Mouse (Mus musculus) neural tube, embryonic 13.5 days (tissue): ENCODE data around the gene Ubtd1. TPM values are rescaled to one million over a fixed set of nuclear protein-coding genes. Genes with fewer than 3 reads are reported as not detected.

Source experiments
- ATAC-seq: fragments of 200-750 bp; cut with Nextera tagmentation; 2 replicates; pipeline ENCODE4 v1.8.0; 2017; ENCODE audit warnings: low read depth, mild to moderate bottlenecking, moderate TSS enrichment, moderate library complexity
- H3K27ac ChIP-seq: fragments of 300-500 bp; sonication (generic); replicated peaks from 2 replicates; pipeline ENCODE4 v1.5.1; 2015; ENCODE audit warnings: moderate library complexity, mild to moderate bottlenecking, inconsistent platforms
- H3K27me3 ChIP-seq: fragments of 300-500 bp; sonication (generic); 2 replicates; pipeline ENCODE4 v1.6.1; 2015; ENCODE audit warnings: mild to moderate bottlenecking, inconsistent platforms
- H3K36me3 ChIP-seq: fragments of 300-500 bp; sonication (generic); 2 replicates; pipeline ENCODE4 v1.6.1; 2015; ENCODE audit warnings: mild to moderate bottlenecking, inconsistent platforms
- H3K4me1 ChIP-seq: fragments of 300-500 bp; sonication (generic); replicated peaks from 2 replicates; pipeline ENCODE4 v1.6.1; 2015; ENCODE audit warnings: inconsistent platforms
- H3K4me2 ChIP-seq: fragments of 300-500 bp; sonication (generic); 2 replicates; pipeline ENCODE4 v1.6.1; 2015; ENCODE audit warnings: inconsistent platforms, mild to moderate bottlenecking, moderate library complexity
- H3K4me3 ChIP-seq: fragments of 300-500 bp; sonication (generic); 2 replicates; pipeline ENCODE4 v1.5.1; 2015; ENCODE audit warnings: mild to moderate bottlenecking, inconsistent platforms
- H3K9ac ChIP-seq: fragments of 300-500 bp; sonication (generic); 2 replicates; pipeline ENCODE4 v1.6.1; 2015; ENCODE audit warnings: moderate library complexity, mild to moderate bottlenecking, inconsistent platforms
- H3K9me3 ChIP-seq: fragments of 300-500 bp; sonication (generic); 2 replicates; pipeline ENCODE4 v1.6.1; 2016; ENCODE audit warnings: inconsistent platforms
- WGBS: fragments of 180-500 bp; shearing (Covaris S2); methylation state at CpG from one replicate; pipeline ENCODE4 v1.1.7; 2015; 5-methylcytosine and 5-hydroxymethylcytosine counted together
- polyA plus RNA-seq: library from polyadenylated mRNA; unstranded; fragments of >200 nt; fragmentation: Nextera tagmentation; extraction: Ambion mirVana; gene quantifications from 2 replicates; pipeline ENCODE4 v1.2.1, GENCODE M21; 2015

Gene Ubtd1
- 14.9 and 15.6 TPM in 2 replicates for polyA plus RNA-seq

DNA sequence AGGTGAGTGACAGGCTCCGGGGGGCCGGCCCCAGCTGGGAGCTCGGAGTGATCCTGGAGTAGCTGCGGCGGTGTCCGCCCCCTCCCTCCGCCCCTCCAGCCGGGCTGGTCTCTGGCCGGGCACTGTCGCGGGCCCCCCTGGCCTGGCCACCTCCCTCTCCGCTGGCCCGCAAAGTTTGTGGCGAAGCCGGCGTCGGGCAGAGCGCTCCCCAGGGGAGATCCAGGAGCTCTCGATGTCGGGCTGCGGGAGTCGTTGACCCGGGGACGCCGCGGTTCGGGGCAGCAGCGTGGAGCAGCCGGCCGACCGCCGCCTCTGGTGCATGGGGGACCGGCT lies at the start of gene Ubtd1:
TSS of gene Ubtd1 (plus strand) at position 169 of the 333 bp plus-strand sequence.
- Histone ChIP-seq H3K9ac (peak within 1 kb of the TSS; percentile 80), H3K27ac (peak within 1 kb of the TSS; percentile 88), H3K36me3 (no peaks in the 10 kb centered on the region), H3K4me3 (peak within 1 kb of the TSS; percentile 86), H3K4me1 (peaks cover 40% of the 10 kb centered on the region), H3K27me3 (peaks cover 17% of the 10 kb centered on the region), H3K9me3 (no peaks in the 10 kb centered on the region), H3K4me2 (peak within 1 kb of the TSS; percentile 93)
- peak; percentile 42 for ATAC-seq
- under 1% methylated on average over 32 of the region's 33 CpGs for WGBS

GRCm38 (mm10) chr19:41932686-41933085 lies 48.9 kb upstream of the Ubtd1 start:
- Histone ChIP-seq H3K4me3 (peak overlapping the region; percentile 96), H3K27ac (peak overlapping the region; percentile 74), H3K9ac (peak overlapping the region; percentile 85), H3K4me2 (peak overlapping the region; percentile 94), H3K27me3 (no peaks in the 10 kb centered on the region), H3K9me3 (no peaks in the 10 kb centered on the region), H3K36me3 (peaks cover 33% of the 10 kb centered on the region), H3K4me1 (peaks cover 25% of the 10 kb centered on the region)
- ATAC-seq, result peak; percentile 28; the same call in 1 of the 2 replicates
- under 1% methylated on average over 28 of the region's 28 CpGs for WGBS

GRCm38 (mm10) chr19:41933179-41934086 lies 48.1 kb upstream of the Ubtd1 start, which contains the start of the genes Exosc1 and Zdhhc16:
TSS of gene Exosc1 (minus strand) at chr19:41933423.
TSS of gene Zdhhc16 (plus strand) at chr19:41933480.
- peak within 1 kb of the TSS; percentile 94 for H3K4me2 ChIP-seq
- peak; percentile 100 for ATAC-seq
- peak within 1 kb of the TSS; percentile 96 for H3K4me3 ChIP-seq
- H3K27me3 ChIP-seq, result no peaks in the 10 kb centered on the region
- 1% methylated on average over 47 of the region's 47 CpGs for WGBS
- H3K9ac ChIP-seq, result peak within 1 kb of the TSS; percentile 89
- H3K9me3 ChIP-seq, result no peaks in the 10 kb centered on the region
- H3K36me3 ChIP-seq, result peaks cover 33% of the 10 kb centered on the region
- peak within 1 kb of the TSS; percentile 74 for H3K27ac ChIP-seq
- H3K4me1 ChIP-seq, result peaks cover 25% of the 10 kb centered on the region

DNA sequence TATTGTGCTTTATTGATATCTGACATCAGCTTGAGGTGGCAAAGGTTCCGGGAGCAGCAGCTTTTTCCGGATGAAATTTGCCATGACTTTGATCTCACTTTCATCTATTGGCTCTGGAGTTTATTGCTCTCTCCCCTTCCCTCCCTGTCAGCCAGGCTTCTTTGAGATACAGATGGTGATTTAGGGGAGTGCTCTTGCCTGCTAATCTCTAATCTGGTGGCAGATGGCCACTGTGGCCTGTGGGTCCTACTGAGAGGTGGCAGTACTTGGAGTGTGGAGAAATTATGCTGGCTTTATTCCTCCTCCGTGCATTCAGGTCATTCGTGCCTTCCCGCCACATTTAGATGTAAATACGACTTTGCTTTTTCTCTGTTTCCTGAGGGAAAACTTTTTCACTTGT lies 47.4 kb upstream of the Ubtd1 start:
- WGBS, result 10% methylated on average over 6 of the region's 6 CpGs
- Histone ChIP-seq H3K27ac (no peak overlapping the region), H3K9ac (peak overlapping the region; percentile 89), H3K4me1 (peaks cover 25% of the 10 kb centered on the region), H3K4me3 (peak overlapping the region; percentile 96), H3K4me2 (peak overlapping the region; percentile 89), H3K27me3 (no peaks in the 10 kb centered on the region), H3K36me3 (peaks cover 34% of the 10 kb centered on the region), H3K9me3 (no peaks in the 10 kb centered on the region)
- no peak for ATAC-seq

- peaks cover 25% of the 10 kb centered on the region for H3K4me1 ChIP-seq
These were observed 45.6 kb upstream of the Ubtd1 start for GRCm38 (mm10) chr19:41935921-41936320.

DNA sequence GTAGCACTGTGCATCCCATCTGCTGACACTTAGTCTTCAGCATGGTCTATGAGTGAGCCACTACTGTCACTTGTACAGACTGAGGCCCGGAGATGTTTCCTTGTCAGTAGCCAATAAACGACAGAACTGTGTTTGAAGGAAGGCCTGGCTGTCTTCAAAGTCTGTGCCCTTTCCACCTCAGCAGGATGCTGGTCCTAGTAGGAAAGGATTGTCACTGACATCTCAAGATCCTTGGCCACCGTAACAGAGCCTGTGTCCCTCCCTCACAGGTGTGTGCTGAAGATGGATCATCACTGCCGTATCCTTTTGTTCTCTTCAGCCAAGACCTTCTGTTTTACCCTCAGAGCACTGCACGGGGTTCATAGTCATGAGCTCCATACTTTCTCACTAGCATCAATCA lies 43.0 kb upstream of the Ubtd1 start:
- no peaks in the 10 kb centered on the region for H3K9me3 ChIP-seq
- WGBS, result 97% methylated on average over 5 of the region's 5 CpGs
- H3K27me3 ChIP-seq, result no peaks in the 10 kb centered on the region
- H3K9ac ChIP-seq, result no peak overlapping the region
- H3K36me3 ChIP-seq, result peaks cover 60% of the 10 kb centered on the region
- ATAC-seq, result no peak
- no peak overlapping the region for H3K27ac ChIP-seq
- H3K4me1 ChIP-seq, result peaks cover 15% of the 10 kb centered on the region
- no peak overlapping the region for H3K4me3 ChIP-seq
- H3K4me2 ChIP-seq, result no peak overlapping the region

More at GRCm38 (mm10) chr19:41935921-41936320, 45.6 kb upstream of the Ubtd1 start:
- Histone ChIP-seq H3K4me2 (no peak overlapping the region), H3K4me3 (no peak overlapping the region), H3K9ac (no peak overlapping the region), H3K27me3 (no peaks in the 10 kb centered on the region), H3K36me3 (peaks cover 38% of the 10 kb centered on the region), H3K9me3 (no peaks in the 10 kb centered on the region), H3K27ac (no peak overlapping the region)
- ATAC-seq, result no peak
- WGBS, result 97% methylated on average over 1 of the region's 1 CpGs

DNA sequence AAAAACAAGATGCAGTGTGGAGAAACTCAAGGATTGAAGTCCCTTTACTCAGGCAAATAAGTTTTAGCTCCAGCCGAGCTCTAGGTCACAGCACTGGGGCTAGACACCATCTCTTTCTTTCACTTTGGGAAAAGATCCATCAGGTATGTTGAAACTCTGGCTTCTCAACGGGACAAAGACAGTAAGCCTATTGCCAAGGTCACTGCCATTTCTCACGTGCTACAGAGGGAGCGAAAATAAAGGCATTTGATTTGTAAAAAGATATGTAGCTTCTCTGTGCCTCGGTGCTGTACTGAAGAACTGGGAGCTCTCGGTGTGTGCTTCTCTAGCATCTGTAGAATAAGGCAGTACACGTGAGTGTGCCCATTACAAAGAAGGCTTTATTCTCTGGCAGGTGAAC lies 37.7 kb upstream of the Ubtd1 start:
- no peak for ATAC-seq
- H3K27ac ChIP-seq, result no peak overlapping the region
- H3K4me1 ChIP-seq, result no peaks in the 10 kb centered on the region
- H3K9me3 ChIP-seq, result no peaks in the 10 kb centered on the region
- peaks cover 98% of the 10 kb centered on the region for H3K36me3 ChIP-seq
- no peaks in the 10 kb centered on the region for H3K27me3 ChIP-seq
- H3K9ac ChIP-seq, result no peak overlapping the region
- H3K4me2 ChIP-seq, result no peak overlapping the region
- H3K4me3 ChIP-seq, result no peak overlapping the region
- WGBS, result 93% methylated on average over 7 of the region's 7 CpGs

GRCm38 (mm10) chr19:41952287-41952686 lies 29.3 kb upstream of the Ubtd1 start:
- ATAC-seq, result no peak
- Histone ChIP-seq H3K9ac (no peak overlapping the region), H3K27me3 (no peaks in the 10 kb centered on the region), H3K36me3 (peaks cover 100% of the 10 kb centered on the region), H3K9me3 (no peaks in the 10 kb centered on the region), H3K4me3 (no peak overlapping the region), H3K4me2 (no peak overlapping the region), H3K4me1 (no peaks in the 10 kb centered on the region), H3K27ac (no peak overlapping the region)
- WGBS, result 80% methylated on average over 4 of the region's 4 CpGs

DNA sequence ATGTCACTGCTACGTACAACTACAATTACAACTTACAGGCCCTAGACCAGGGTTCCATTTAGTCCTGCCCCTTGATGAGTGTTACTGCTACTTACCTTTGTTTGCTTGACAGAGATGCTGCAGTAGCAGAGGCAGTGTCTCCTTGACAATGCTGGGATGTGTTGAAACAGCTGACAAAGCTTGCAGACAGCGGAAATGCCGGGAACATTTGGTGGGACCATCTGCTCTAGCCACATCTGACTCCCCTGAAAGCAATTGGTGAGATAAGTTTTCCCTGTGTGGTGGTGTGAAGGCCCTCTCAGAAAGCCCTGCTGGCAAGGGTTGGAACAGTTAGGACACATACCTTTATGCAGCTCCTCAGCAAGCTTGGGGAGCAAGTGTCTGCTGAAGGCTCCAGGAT lies 28.0 kb upstream of the Ubtd1 start:
- Histone ChIP-seq H3K27me3 (no peaks in the 10 kb centered on the region), H3K9me3 (no peaks in the 10 kb centered on the region), H3K9ac (no peak overlapping the region), H3K4me1 (no peaks in the 10 kb centered on the region), H3K4me3 (no peak overlapping the region), H3K27ac (no peak overlapping the region), H3K36me3 (peaks cover 99% of the 10 kb centered on the region), H3K4me2 (no peak overlapping the region)
- no peak for ATAC-seq
- 93% methylated on average over 3 of the region's 3 CpGs for WGBS

- Histone ChIP-seq H3K9me3 (no peaks in the 10 kb centered on the region), H3K4me1 (peaks cover 17% of the 10 kb centered on the region), H3K27ac (no peak overlapping the region), H3K4me3 (no peak overlapping the region), H3K9ac (no peak overlapping the region), H3K4me2 (no peak overlapping the region), H3K27me3 (no peaks in the 10 kb centered on the region), H3K36me3 (peaks cover 46% of the 10 kb centered on the region)
- WGBS, result 92% methylated on average over 7 of the region's 7 CpGs
- no peak for ATAC-seq
These were observed 11.9 kb upstream of the Ubtd1 start for GRCm38 (mm10) chr19:41969618-41970017.

GRCm38 (mm10) chr19:41973891-41974794 lies 7.4 kb upstream of the Ubtd1 start:
- Histone ChIP-seq H3K9me3 (no peaks in the 10 kb centered on the region), H3K4me1 (peaks cover 43% of the 10 kb centered on the region), H3K4me3 (no peak overlapping the region), H3K36me3 (0 out of 2 replicates have a peak, but pooled peaks cover 3% of the 10 kb centered on the region), H3K27ac (peak overlapping the region; percentile 83), H3K27me3 (no peaks in the 10 kb centered on the region), H3K4me2 (peak overlapping the region; percentile 1; the same call in 1 of the 2 replicates), H3K9ac (no peak overlapping the region)
- peak; percentile 84 for ATAC-seq
- WGBS, result 45% methylated on average over 13 of the region's 13 CpGs

- peak overlapping the region; percentile 86 for H3K4me3 ChIP-seq
- peak overlapping the region; percentile 88 for H3K27ac ChIP-seq
- H3K9me3 ChIP-seq, result no peaks in the 10 kb centered on the region
- H3K27me3 ChIP-seq, result peaks cover 17% of the 10 kb centered on the region
- peak overlapping the region; percentile 84 for H3K4me2 ChIP-seq
- peaks cover 44% of the 10 kb centered on the region for H3K4me1 ChIP-seq
- H3K9ac ChIP-seq, result peak overlapping the region; percentile 80
- ATAC-seq, result peak; percentile 16
- under 1% methylated on average over 16 of the region's 16 CpGs for WGBS
- no peaks in the 10 kb centered on the region for H3K36me3 ChIP-seq
These were observed 1.1 kb upstream of the Ubtd1 start for GRCm38 (mm10) chr19:41980422-41980818.
